Mouse (Mus musculus): ENCODE data around the gene Dgki.

DNA sequence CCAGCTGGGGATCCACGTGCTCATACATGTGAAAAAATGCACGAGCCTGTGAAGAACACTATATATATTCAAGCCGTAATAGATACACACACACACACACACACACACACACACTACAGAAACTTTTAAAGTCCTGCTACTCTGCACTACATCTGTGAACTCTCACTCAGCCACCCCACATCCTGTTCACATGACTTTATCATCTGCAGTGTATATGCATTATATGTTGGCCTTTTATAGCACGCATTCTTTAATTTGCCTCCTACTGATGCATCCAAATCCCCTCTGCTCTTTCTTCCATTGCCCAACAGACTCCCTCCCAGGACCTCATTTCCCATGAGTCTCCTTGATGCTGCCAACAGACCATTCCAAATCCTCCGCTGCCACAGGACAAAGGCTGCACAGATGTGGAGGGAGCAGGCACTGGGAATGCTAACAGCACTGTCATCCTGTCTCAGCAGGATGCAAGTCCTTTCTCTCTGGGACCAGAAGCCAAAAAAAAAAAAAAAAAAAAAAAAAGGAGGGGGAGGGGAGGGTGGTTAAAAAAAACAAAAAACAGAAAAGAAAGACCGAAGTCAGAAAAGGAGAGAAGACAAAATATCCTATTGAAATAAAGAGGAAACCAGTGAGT is 442.2 kb downstream of the Dgki start:
- TF ChIP-seq CTCF (IDR thresholded peaks at IDR 0.05; ENCODE audit: low read depth): no peak
- TF ChIP-seq EP300 (IDR thresholded peaks at IDR 0.05; ENCODE audit: low read depth): no peak
